Mouse (Mus musculus): Measurements from ENCODE around the gene Prcd. TPM values are rescaled to one million over a fixed set of nuclear protein-coding genes. Genes with fewer than 3 reads are reported as not detected.
A peak's percentile ranks its signal among the peaks of the same experiment; 100 is the strongest.

Gene Prcd
- total and polyA plus RNA-seq, 3 experiments, result not detected

GRCm38 (mm10) chr11:116656348-116657191, 3.2 kb downstream of the Prcd start:
- Histone ChIP-seq H3K27me3 (replicated peaks) (peaks cover 24% of the 10 kb centered on the region), H3K4me3 (replicated peaks in 1 of 3; ENCODE audit: low read depth in 2 of 3, low read length in 2 of 3, poor library complexity in 1 of 3) (no peak overlapping the region), H3K4me2 (ENCODE audit: insufficient read depth, low read depth, poor library complexity, severe bottlenecking) (no peak overlapping the region), H3K9ac (ENCODE audit: insufficient read depth, low read depth) (no peak overlapping the region), H3K4me1 (ENCODE audit: control insufficient read depth in 1 of 2, insufficient read depth in 2 of 2) (peaks cover 12 to 29% of the 10 kb centered on the region in 2 experiments), H3K9me3 (replicated peaks; ENCODE audit: low read length) (no peaks in the 10 kb centered on the region), H3K27ac (ENCODE audit: insufficient read depth, low read depth) (no peak overlapping the region), H3K79me2 (replicated peaks; ENCODE audit: control insufficient read depth, extremely low read depth, insufficient read depth, poor library complexity, severe bottlenecking) (no peaks in the 10 kb centered on the region), H3K36me3 (replicated peaks in 1 of 2; ENCODE audit: control insufficient read depth in 1 of 2, insufficient read depth in 1 of 2, low read length in 1 of 2) (no peaks in the 10 kb centered on the region)
- dilution Hi-C loops (cut with MboI; ENCODE audit: extremely low pct_ligation_motif_present, extremely low pct_unique_long_range_greater_than_20kb, low sequenced_read_pairs) (no loop called here), in situ Hi-C loops (cut with MboI; ENCODE audit: low pct_ligation_motif_present, low pct_unique_long_range_greater_than_20kb, low sequenced_read_pairs) (loop anchor here (25.0 kb wide), 1 partner anchor 531 kb away; the partner anchor contains the start of gene Sept9)
- no peak for TF ChIP-seq NELFE (IDR thresholded peaks at IDR 0.05; ENCODE audit: low read depth, low read length)
- no peak for TF ChIP-seq CHD2 (IDR thresholded peaks at IDR 0.05; ENCODE audit: low read length)
- TF ChIP-seq UBTF (IDR thresholded peaks at IDR 0.05; ENCODE audit: low read depth, low read length), result no peak
- TF ChIP-seq NRF1 (IDR thresholded peaks at IDR 0.05; ENCODE audit: low read depth, low read length), result no peak
- TF ChIP-seq JUN (IDR thresholded peaks at IDR 0.05; ENCODE audit: insufficient read depth, low read depth, low read length), result no peak
- TF ChIP-seq ELF1 (IDR thresholded peaks at IDR 0.05; ENCODE audit: low read depth, low read length), result no peak
- TF ChIP-seq MYC (IDR thresholded peaks at IDR 0.05; ENCODE audit: low read depth, low read length), result no peak
- TF ChIP-seq POLR2A (IDR thresholded peaks at IDR 0.05; ENCODE audit: low read depth, low read length), result no peak
- no peak for TF ChIP-seq MEF2A (IDR thresholded peaks at IDR 0.05; ENCODE audit: borderline replicate concordance, low read depth, low read length)
- DNase-seq (ENCODE audit: extremely low read depth), result no peak

DNA sequence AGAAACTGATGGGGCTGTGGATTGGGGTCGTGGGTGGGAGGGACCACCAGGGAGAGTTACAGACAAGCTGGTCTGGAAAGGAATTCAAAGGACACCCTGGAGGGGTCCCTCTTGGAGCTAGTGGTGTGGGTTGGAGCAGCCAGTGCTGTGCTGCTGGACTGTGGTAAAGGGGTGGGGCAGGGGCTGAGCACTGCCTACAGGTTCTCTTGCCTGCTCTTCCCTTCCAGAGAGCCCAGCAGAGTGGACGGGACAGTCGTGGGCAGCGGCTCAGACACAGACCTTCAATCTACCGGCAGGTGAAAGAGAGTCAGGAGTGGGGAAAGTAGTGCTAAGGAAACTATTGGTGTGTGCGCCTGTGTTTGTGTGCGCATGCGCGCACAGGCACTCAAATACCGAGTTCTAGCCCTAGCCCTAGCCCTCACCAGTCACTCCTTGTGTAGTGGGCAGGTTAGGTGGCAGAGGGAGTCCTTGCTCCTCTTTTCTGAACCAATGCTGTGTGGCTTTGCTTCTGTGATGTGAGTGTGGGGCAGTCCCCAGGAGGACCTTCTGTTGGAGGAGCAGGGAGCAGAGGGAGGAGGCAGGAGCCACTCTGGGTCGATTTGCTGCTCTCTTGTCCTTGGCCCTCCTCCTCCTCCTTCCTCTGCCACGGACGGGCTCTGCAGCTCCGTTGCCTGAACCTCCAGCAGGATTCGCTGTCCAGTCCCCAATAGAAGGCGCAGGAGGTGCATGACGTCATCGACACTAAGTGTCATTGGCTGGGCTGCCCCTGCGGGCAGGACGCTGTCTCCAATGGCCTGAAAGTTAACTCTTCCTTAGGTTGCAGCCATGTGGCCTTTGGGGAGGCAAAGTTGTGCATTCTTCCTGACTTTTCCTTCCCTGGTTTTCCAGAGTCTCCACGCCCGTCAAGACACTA, 4.2 kb downstream of the Prcd start:
- dilution Hi-C loops (cut with MboI; ENCODE audit: extremely low pct_ligation_motif_present, extremely low pct_unique_long_range_greater_than_20kb, low sequenced_read_pairs), result no loop called here
- H3K4me3 ChIP-seq (replicated peaks in 1 of 3; ENCODE audit: low read depth in 2 of 3, low read length in 2 of 3, poor library complexity in 1 of 3), result peak overlapping the region in 1 of 3 experiments; percentile 11
- no peak overlapping the region for H3K27ac ChIP-seq (ENCODE audit: insufficient read depth, low read depth)

More for the DNA sequence above, 4.2 kb downstream of the Prcd start:
- Histone ChIP-seq H3K9me3 (replicated peaks; ENCODE audit: low read length) (no peaks in the 10 kb centered on the region), H3K9ac (ENCODE audit: insufficient read depth, low read depth) (no peak overlapping the region), H3K4me2 (ENCODE audit: insufficient read depth, low read depth, poor library complexity, severe bottlenecking) (peak overlapping the region; percentile 17; the same call in 1 of the 2 replicates), H3K4me1 (ENCODE audit: control insufficient read depth in 1 of 2, insufficient read depth in 2 of 2) (peaks cover 12 to 25% of the 10 kb centered on the region in 2 experiments), H3K36me3 (replicated peaks in 1 of 2; ENCODE audit: control insufficient read depth in 1 of 2, insufficient read depth in 1 of 2, low read length in 1 of 2) (no peaks in the 10 kb centered on the region), H3K79me2 (replicated peaks; ENCODE audit: control insufficient read depth, extremely low read depth, insufficient read depth, poor library complexity, severe bottlenecking) (no peaks in the 10 kb centered on the region), H3K27me3 (replicated peaks) (peaks cover 14% of the 10 kb centered on the region)
- in situ Hi-C loops (cut with MboI; ENCODE audit: low pct_ligation_motif_present, low pct_unique_long_range_greater_than_20kb, low sequenced_read_pairs), result loop anchor here (25.0 kb wide), 1 partner anchor 530 kb away; the partner anchor contains the start of gene Sept9
- peak; percentile 88 for DNase-seq (ENCODE audit: extremely low read depth)
- TF ChIP-seq HCFC1 (IDR thresholded peaks at IDR 0.05; ENCODE audit: low read depth, low read length) (no peak), SMC3 (IDR thresholded peaks at IDR 0.05; ENCODE audit: low read depth, low read length) (no peak), JUN (IDR thresholded peaks at IDR 0.05; ENCODE audit: insufficient read depth, low read depth, low read length) (peak; percentile 91), JUND (conservative IDR thresholded peaks at IDR 0.05; ENCODE audit: low read depth, low read length) (peak; percentile 89), MXI1 (IDR thresholded peaks at IDR 0.05; ENCODE audit: low read depth, low read length) (no peak), IRF4 (IDR thresholded peaks at IDR 0.05; ENCODE audit: low read depth, low read length) (0 out of 2 replicates have a peak, but pooled peaks have one; percentile 11), UBTF (IDR thresholded peaks at IDR 0.05; ENCODE audit: low read depth, low read length) (no peak), TCF12 (IDR thresholded peaks at IDR 0.05; ENCODE audit: low read depth, low read length) (peak; percentile 31; the same call in 1 of the 2 replicates), POLR2A (IDR thresholded peaks at IDR 0.05; ENCODE audit: low read depth, low read length) (peak; percentile 74), TBP (conservative IDR thresholded peaks at IDR 0.05; ENCODE audit: low read depth, low read length) (0 out of 2 replicates have a peak, but pooled peaks have one; percentile 54), MAZ (IDR thresholded peaks at IDR 0.05; ENCODE audit: low read depth, low read length) (0 out of 2 replicates have a peak, but pooled peaks have one; percentile 33), MAX (IDR thresholded peaks at IDR 0.05; ENCODE audit: low read length) (peak; percentile 82), MYC (IDR thresholded peaks at IDR 0.05; ENCODE audit: low read depth, low read length) (peak; percentile 75; the same call in 1 of the 2 replicates), CHD2 (IDR thresholded peaks at IDR 0.05; ENCODE audit: low read length) (peak; percentile 48; the same call in 1 of the 2 replicates), CTCF (conservative IDR thresholded peaks at IDR 0.05 in 1 of 2, IDR thresholded peaks at IDR 0.05 in 1 of 2; ENCODE audit: low read depth in 2 of 2, low read length in 2 of 2) (peak in 1 of 2 experiments; percentile 7; a peak in 1 of 4 replicates), ELF1 (IDR thresholded peaks at IDR 0.05; ENCODE audit: low read depth, low read length) (0 out of 2 replicates have a peak, but pooled peaks have one; percentile 29)
